Mouse (Mus musculus): ENCODE measurements around the gene Rab19. TPM values are rescaled to one million over a fixed set of nuclear protein-coding genes. Genes with fewer than 3 reads are reported as not detected.

The Rab19 gene
- total and polyA plus RNA-seq, 3 experiments, result 0.10 TPM; not detected in 2

- DNase-seq (ENCODE audit: low read depth, low spot score), result no peak
- no peaks in the 10 kb centered on the region for H3K79me2 ChIP-seq (ENCODE audit: control insufficient read depth, insufficient read depth, low read length, poor library complexity)
- no peaks in the 10 kb centered on the region; a peak in 1 of 4 replicates for H3K36me3 ChIP-seq (ENCODE audit: control insufficient read depth in 1 of 2, insufficient read depth in 2 of 2, low read length in 2 of 2)
- no peak overlapping the region for H3K9ac ChIP-seq (ENCODE audit: control insufficient read depth, low read depth, low read length, poor library complexity, severe bottlenecking)
- H3K9me3 ChIP-seq (replicated peaks; ENCODE audit: insufficient read depth, low read length), result no peaks in the 10 kb centered on the region
- H3K27ac ChIP-seq (ENCODE audit: control insufficient read depth, low read depth, low read length), result no peak overlapping the region
- no peaks in the 10 kb centered on the region for H3K4me1 ChIP-seq (ENCODE audit: control insufficient read depth in 1 of 2, insufficient read depth in 2 of 2, low read length in 2 of 2)
- H3K27me3 ChIP-seq (ENCODE audit: control insufficient read depth in 1 of 2, insufficient read depth in 2 of 2, low read length in 2 of 2), result no peaks in the 10 kb centered on the region
- no peak overlapping the region for H3K4me3 ChIP-seq (ENCODE audit: control insufficient read depth in 1 of 2, insufficient read depth in 1 of 2, low read depth in 2 of 2, low read length in 2 of 2)
- TF ChIP-seq CHD1 (IDR thresholded peaks at IDR 0.05; ENCODE audit: low read depth, low read length) (no peak), JUND (IDR thresholded peaks at IDR 0.05; ENCODE audit: low read depth, low read length) (no peak), UBTF (IDR thresholded peaks at IDR 0.05; ENCODE audit: borderline replicate concordance, insufficient read depth, low read depth, low read length) (no peak), RAD21 (IDR thresholded peaks at IDR 0.05; ENCODE audit: low read depth, low read length) (no peak), KAT2A (conservative IDR thresholded peaks at IDR 0.05; ENCODE audit: low read depth, low read length) (no peak), MYB (IDR thresholded peaks at IDR 0.05; ENCODE audit: low read depth, low read length) (no peak), CTCF (IDR thresholded peaks at IDR 0.05 in 2 of 3, conservative IDR thresholded peaks at IDR 0.05 in 1 of 3; ENCODE audit: control insufficient read depth in 1 of 3, insufficient read depth in 1 of 3, low read depth in 2 of 3, low read length in 3 of 3, poor library complexity in 1 of 3, severe bottlenecking in 1 of 3) (no peak), TBP (IDR thresholded peaks at IDR 0.05; ENCODE audit: low read depth, low read length) (no peak), USF1 (IDR thresholded peaks at IDR 0.05; ENCODE audit: low read depth, low read length) (no peak)
Measured at GRCm38 (mm10) chr6:39334224-39334623, 46.8 kb upstream of the Rab19 start.

GRCm38 (mm10) chr6:39334873-39335272 is 46.1 kb upstream of the Rab19 start:
- Histone ChIP-seq H3K27ac (ENCODE audit: control insufficient read depth, low read depth, low read length) (no peak overlapping the region), H3K36me3 (ENCODE audit: control insufficient read depth in 1 of 2, insufficient read depth in 2 of 2, low read length in 2 of 2) (no peaks in the 10 kb centered on the region; a peak in 1 of 4 replicates), H3K9me3 (replicated peaks; ENCODE audit: insufficient read depth, low read length) (no peaks in the 10 kb centered on the region), H3K79me2 (ENCODE audit: control insufficient read depth, insufficient read depth, low read length, poor library complexity) (no peaks in the 10 kb centered on the region), H3K27me3 (ENCODE audit: control insufficient read depth in 1 of 2, insufficient read depth in 2 of 2, low read length in 2 of 2) (no peaks in the 10 kb centered on the region), H3K4me1 (ENCODE audit: control insufficient read depth in 1 of 2, insufficient read depth in 2 of 2, low read length in 2 of 2) (no peaks in the 10 kb centered on the region), H3K4me3 (ENCODE audit: control insufficient read depth in 1 of 2, insufficient read depth in 1 of 2, low read depth in 2 of 2, low read length in 2 of 2) (no peak overlapping the region), H3K9ac (ENCODE audit: control insufficient read depth, low read depth, low read length, poor library complexity, severe bottlenecking) (no peak overlapping the region)
- TF ChIP-seq JUND (IDR thresholded peaks at IDR 0.05; ENCODE audit: low read depth, low read length) (no peak), CTCF (IDR thresholded peaks at IDR 0.05 in 2 of 3, conservative IDR thresholded peaks at IDR 0.05 in 1 of 3; ENCODE audit: control insufficient read depth in 1 of 3, insufficient read depth in 1 of 3, low read depth in 2 of 3, low read length in 3 of 3, poor library complexity in 1 of 3, severe bottlenecking in 1 of 3) (peak in 2 of 3 experiments; percentile 11 to 20; a peak in 2 of 6 replicates)
- no peak for DNase-seq (ENCODE audit: low read depth, low spot score)

GRCm38 (mm10) chr6:39338359-39338758 is 42.6 kb upstream of the Rab19 start:
- TF ChIP-seq ETS1 (IDR thresholded peaks at IDR 0.05; ENCODE audit: low read depth, low read length) (no peak), SIN3A (IDR thresholded peaks at IDR 0.05; ENCODE audit: low read length) (no peak)
- Histone ChIP-seq H3K9ac (ENCODE audit: control insufficient read depth, low read depth, low read length, poor library complexity, severe bottlenecking) (no peak overlapping the region), H3K79me2 (ENCODE audit: control insufficient read depth, insufficient read depth, low read length, poor library complexity) (no peaks in the 10 kb centered on the region), H3K36me3 (ENCODE audit: control insufficient read depth in 1 of 2, insufficient read depth in 2 of 2, low read length in 2 of 2) (peaks cover 0 to 5% of the 10 kb centered on the region in 2 experiments; a peak in 2 of 4 replicates), H3K9me3 (replicated peaks; ENCODE audit: insufficient read depth, low read length) (no peaks in the 10 kb centered on the region), H3K4me1 (ENCODE audit: control insufficient read depth in 1 of 2, insufficient read depth in 2 of 2, low read length in 2 of 2) (no peaks in the 10 kb centered on the region), H3K27me3 (ENCODE audit: control insufficient read depth in 1 of 2, insufficient read depth in 2 of 2, low read length in 2 of 2) (no peaks in the 10 kb centered on the region), H3K4me3 (ENCODE audit: control insufficient read depth in 1 of 2, insufficient read depth in 1 of 2, low read depth in 2 of 2, low read length in 2 of 2) (no peak overlapping the region), H3K27ac (ENCODE audit: control insufficient read depth, low read depth, low read length) (no peak overlapping the region)
- DNase-seq (ENCODE audit: low read depth, low spot score), result no peak

All from MEL (cell line).